Mouse (Mus musculus): ENCODE data around the gene Gpr68.

DNA sequence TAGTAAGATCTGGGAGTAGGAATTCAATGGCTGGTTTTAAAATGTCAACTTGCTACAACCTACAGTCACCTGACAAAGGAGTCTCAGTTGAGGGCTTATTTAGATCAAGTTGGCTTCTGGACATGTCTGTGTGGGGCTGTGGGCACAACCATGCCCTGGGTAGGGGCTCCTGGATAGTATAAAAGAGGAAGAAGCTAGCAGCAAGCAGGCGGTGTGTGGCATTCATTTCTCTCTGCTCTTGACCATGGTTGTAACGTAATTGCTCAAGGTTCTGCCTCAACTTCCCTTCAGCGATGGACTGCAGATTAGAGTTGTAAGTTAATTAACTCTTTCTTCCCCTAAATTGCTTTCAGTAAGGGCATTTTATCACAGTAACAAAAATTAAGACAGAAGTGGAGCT, 55.6 kb downstream of the Gpr68 start:
- TF ChIP-seq CTCF (IDR thresholded peaks at IDR 0.05; ENCODE audit: control insufficient read depth, insufficient read depth, insufficient read length) (no peak), USF1 (IDR thresholded peaks at IDR 0.05; ENCODE audit: low read depth) (no peak), FOSL1 (IDR thresholded peaks at IDR 0.05; ENCODE audit: insufficient read depth, low read length, poor library complexity, severe bottlenecking) (no peak), MYOG (IDR thresholded peaks at IDR 0.05; ENCODE audit: control insufficient read depth, extremely low read depth, insufficient read length) (no peak)
